Mouse (Mus musculus) heart, postnatal 0 days (tissue): ENCODE data around the gene Adcy7. TPM values are rescaled to one million over a fixed set of nuclear protein-coding genes. Genes with fewer than 3 reads are reported as not detected.

Source experiments
- ATAC-seq: fragments of 200-750 bp; cut with Nextera tagmentation; 2 replicates; pipeline ENCODE4 v1.8.0; 2017; ENCODE audit warnings: low read depth, moderate number of reproducible peaks, moderate library complexity; ENCODE audit not compliant: insufficient read depth
- DNase-seq: peaks from one replicate; pipeline ENCODE4 v3.0.0-alpha.2; 2016; ENCODE audit warnings: low spot score
- H3K27ac ChIP-seq: fragments of 300-500 bp; sonication (generic); 2 replicates; pipeline ENCODE4 v1.5.1; 2014; ENCODE audit warnings: low read depth, mild to moderate bottlenecking
- H3K27me3 ChIP-seq: fragments of 300-500 bp; sonication (generic); 2 replicates; pipeline ENCODE4 v1.6.1; 2014; ENCODE audit warnings: low read length, mixed read lengths; ENCODE audit not compliant: control insufficient read depth, insufficient read depth
- H3K36me3 ChIP-seq: fragments of 300-500 bp; sonication (generic); replicated peaks from 2 replicates; pipeline ENCODE4 v1.6.1; 2014; ENCODE audit warnings: low read length, mixed read lengths; ENCODE audit not compliant: control insufficient read depth, insufficient read depth
- H3K4me1 ChIP-seq: fragments of 300-500 bp; sonication (generic); 2 replicates; pipeline ENCODE4 v1.6.1; 2014; ENCODE audit warnings: antibody characterized with exemption; ENCODE audit not compliant: control insufficient read depth, insufficient read depth
- H3K4me2 ChIP-seq: fragments of 300-500 bp; sonication (generic); 2 replicates; pipeline ENCODE4 v1.6.1; 2014; ENCODE audit warnings: low read depth, mild to moderate bottlenecking, low read length, moderate library complexity
- H3K4me3 ChIP-seq: fragments of 300-500 bp; sonication (generic); 2 replicates; pipeline ENCODE4 v1.5.1; 2014; ENCODE audit warnings: low read depth, low read length
- H3K9ac ChIP-seq: fragments of 300-500 bp; sonication (generic); replicated peaks from 2 replicates; pipeline ENCODE4 v1.6.1; 2014; ENCODE audit warnings: low read depth, low read length, mixed read lengths
- H3K9me3 ChIP-seq: fragments of 300-500 bp; sonication (generic); replicated peaks from 2 replicates; pipeline ENCODE4 v1.6.1; 2016; ENCODE audit warnings: low read length; ENCODE audit not compliant: control insufficient read depth
- CTCF ChIP-seq: IDR thresholded peaks from 2 replicates; pipeline ENCODE4 v1.5.1; 2016; ENCODE audit warnings: antibody characterized with exemption, control low read depth, low read depth
- EP300 ChIP-seq: IDR thresholded peaks from 2 replicates; pipeline ENCODE4 v1.6.1; 2016; ENCODE audit warnings: antibody characterized with exemption, low read depth
- WGBS: fragments of 180-500 bp; shearing (Covaris S2); extraction: QIAGEN DNeasy Blood & Tissue Kit; methylation state at CpG from one replicate; pipeline ENCODE4 v1.1.7; 2014; 5-methylcytosine and 5-hydroxymethylcytosine counted together
- polyA plus RNA-seq: library from polyadenylated mRNA; unstranded; fragments of >200 nt; fragmentation: Nextera tagmentation; extraction: Ambion mirVana; gene quantifications from 2 replicates; pipeline ENCODE4 v1.2.1, GENCODE M21; 2015
- total RNA-seq: library from RNA; depleted of rRNA; stranded (reverse); fragments of >200 nt; gene quantifications from 2 replicates; pipeline ENCODE4 v1.2.3, GENCODE M21; 2014; ENCODE audit warnings: low replicate concordance

Gene Adcy7
- total and polyA plus RNA-seq, 2 experiments from 2014 or later = 1.9 to 7.3 TPM

DNA sequence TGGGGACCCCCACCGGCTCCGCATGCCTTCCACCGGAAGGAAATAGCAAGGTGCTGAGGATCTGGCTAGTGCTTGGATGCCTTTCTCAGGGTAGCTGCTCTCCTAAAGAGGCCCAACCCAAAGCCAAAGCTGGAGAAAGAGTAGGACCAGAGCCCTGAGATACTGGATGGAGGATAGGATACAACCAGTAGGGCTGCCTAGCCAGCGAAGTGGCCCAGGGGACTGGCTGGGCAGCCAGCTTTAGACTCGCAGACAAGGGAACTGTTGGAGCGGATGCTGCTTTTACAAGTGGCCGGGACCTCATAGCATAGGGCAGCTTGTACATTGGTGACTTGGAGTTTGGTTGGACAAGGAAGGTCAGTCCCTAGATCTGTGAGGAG lies 838 bp downstream of the Adcy7 start:
- 82% methylated on average over 7 of the region's 7 CpGs for WGBS
- H3K9ac ChIP-seq = no peak overlapping the region
- H3K4me3 ChIP-seq = no peak overlapping the region; the same call in 1 of the 2 replicates
- no peak for ATAC-seq
- no peak overlapping the region for H3K27ac ChIP-seq
- H3K4me1 ChIP-seq = peaks cover 11% of the 10 kb centered on the region
- TF ChIP-seq CTCF (no peak), EP300 (no peak)
- no peaks in the 10 kb centered on the region for H3K9me3 ChIP-seq
- H3K36me3 ChIP-seq = no peaks in the 10 kb centered on the region
- H3K4me2 ChIP-seq = peak overlapping the region; percentile 81
- H3K27me3 ChIP-seq = peaks cover 10% of the 10 kb centered on the region; the same call in 1 of the 2 replicates
- no peak for DNase-seq

DNA sequence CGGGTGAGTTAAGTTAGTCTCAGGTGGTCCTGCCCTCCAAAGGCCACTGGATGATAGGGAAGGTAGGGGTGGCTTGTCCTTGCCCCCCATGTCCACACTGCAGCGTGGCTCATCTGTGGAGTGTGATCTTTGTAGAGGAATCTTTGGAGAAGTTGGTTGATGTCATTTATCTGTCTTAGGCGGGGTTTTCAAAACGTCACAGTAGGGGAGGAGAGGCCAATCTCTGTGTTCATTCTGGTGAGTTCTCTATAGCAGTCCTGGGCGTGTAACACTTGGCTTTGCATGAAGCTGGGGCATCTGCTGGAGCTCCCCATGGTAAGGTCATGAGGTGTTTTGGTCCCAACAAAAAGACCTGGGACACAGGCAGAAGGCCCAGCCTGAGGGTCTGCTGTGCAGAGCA lies 1.9 kb downstream of the Adcy7 start:
- DNase-seq (no peak), ATAC-seq (no peak)
- Histone ChIP-seq H3K9ac (no peak overlapping the region), H3K4me3 (no peak overlapping the region), H3K4me2 (no peak overlapping the region), H3K27ac (no peak overlapping the region), H3K27me3 (peaks cover 10% of the 10 kb centered on the region; the same call in 1 of the 2 replicates), H3K4me1 (peaks cover 11% of the 10 kb centered on the region), H3K9me3 (no peaks in the 10 kb centered on the region), H3K36me3 (no peaks in the 10 kb centered on the region)
- WGBS = 84% methylated on average over 5 of the region's 5 CpGs
- TF ChIP-seq EP300 (no peak), CTCF (no peak)

DNA sequence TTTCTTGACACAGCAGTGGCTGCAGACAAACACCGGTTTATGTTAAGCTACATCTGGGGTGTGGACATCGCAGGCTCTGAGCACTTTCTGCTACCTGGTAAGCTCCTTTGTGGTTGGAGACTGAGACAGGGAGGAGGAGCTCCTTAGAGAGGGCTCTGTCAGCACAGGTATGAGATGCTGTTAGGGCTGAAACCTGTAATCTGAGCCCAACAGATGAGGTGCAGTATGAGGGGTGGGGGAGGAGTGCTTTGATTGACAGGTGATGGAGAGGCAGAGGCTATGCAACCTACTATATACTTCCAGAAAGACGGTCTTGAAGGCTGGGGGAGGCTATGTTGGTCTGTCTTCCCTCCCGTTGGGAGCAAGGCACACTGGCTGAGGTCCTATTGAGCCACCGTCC lies 7.0 kb downstream of the Adcy7 start:
- 38% methylated on average over 5 of the region's 5 CpGs for WGBS
- Histone ChIP-seq H3K27ac (no peak overlapping the region), H3K4me1 (0 out of 2 replicates have a peak, but pooled peaks cover 7% of the 10 kb centered on the region), H3K9me3 (no peaks in the 10 kb centered on the region), H3K4me2 (no peak overlapping the region), H3K36me3 (no peaks in the 10 kb centered on the region), H3K4me3 (no peak overlapping the region), H3K27me3 (0 out of 2 replicates have a peak, but pooled peaks cover 3% of the 10 kb centered on the region), H3K9ac (no peak overlapping the region)
- DNase-seq (no peak), ATAC-seq (no peak)
- TF ChIP-seq CTCF (no peak), EP300 (no peak)

DNA sequence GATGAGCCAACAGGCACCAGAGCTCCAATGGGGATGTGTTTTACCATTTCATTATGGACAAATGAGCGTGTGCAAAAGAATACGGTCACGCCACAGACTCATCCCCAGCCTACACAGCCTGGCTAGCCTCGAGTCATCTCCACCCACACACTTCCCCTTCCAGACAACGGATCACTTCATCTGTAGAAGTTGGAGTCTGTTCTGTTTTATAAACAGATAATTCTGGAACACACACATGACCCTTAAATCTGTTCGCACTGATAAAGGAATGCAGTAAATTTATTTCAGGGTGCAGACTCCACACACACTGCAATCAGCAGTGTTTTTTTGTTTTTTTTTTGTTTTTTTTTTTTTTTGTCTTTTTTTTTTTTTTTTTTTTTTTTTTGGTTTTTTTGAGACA lies 7.5 kb downstream of the Adcy7 start:
- 51% methylated on average over 6 of the region's 6 CpGs for WGBS
- H3K27ac ChIP-seq = no peak overlapping the region
- no peaks in the 10 kb centered on the region for H3K9me3 ChIP-seq
- no peak overlapping the region for H3K4me3 ChIP-seq
- no peaks in the 10 kb centered on the region for H3K36me3 ChIP-seq
- no peak overlapping the region for H3K9ac ChIP-seq
- H3K4me1 ChIP-seq = 0 out of 2 replicates have a peak, but pooled peaks cover 7% of the 10 kb centered on the region
- H3K4me2 ChIP-seq = no peak overlapping the region
- TF ChIP-seq CTCF (no peak), EP300 (no peak)
- DNase-seq = no peak
- no peak for ATAC-seq
- H3K27me3 ChIP-seq = 0 out of 2 replicates have a peak, but pooled peaks cover 3% of the 10 kb centered on the region

DNA sequence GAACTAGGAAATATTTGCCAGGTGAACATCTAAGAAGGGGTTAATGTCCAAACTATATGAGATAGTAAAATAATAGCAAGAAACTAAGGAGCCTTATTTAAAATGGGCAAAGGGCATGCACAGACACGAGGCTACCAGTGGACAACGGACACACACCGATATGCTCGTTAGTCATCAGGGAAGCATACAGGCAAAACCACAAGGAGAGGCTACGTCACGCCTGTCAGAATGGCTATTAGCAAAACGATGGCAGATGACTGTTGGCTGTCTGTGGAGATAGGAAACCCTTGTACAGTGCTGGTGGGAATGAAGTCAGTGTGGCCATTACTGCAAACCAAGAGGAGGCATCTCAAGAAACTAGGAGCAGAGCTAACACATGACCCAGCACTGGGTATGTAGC lies 8.7 kb downstream of the Adcy7 start:
- WGBS = 82% methylated on average over 7 of the region's 7 CpGs
- no peak for TF ChIP-seq EP300
- TF ChIP-seq CTCF = no peak
- no peak overlapping the region for H3K9ac ChIP-seq
- H3K27me3 ChIP-seq = 0 out of 2 replicates have a peak, but pooled peaks cover 3% of the 10 kb centered on the region
- no peaks in the 10 kb centered on the region for H3K9me3 ChIP-seq
- no peak overlapping the region for H3K27ac ChIP-seq
- no peaks in the 10 kb centered on the region for H3K36me3 ChIP-seq
- H3K4me2 ChIP-seq = no peak overlapping the region
- DNase-seq (no peak), ATAC-seq (no peak)
- H3K4me3 ChIP-seq = no peak overlapping the region
- H3K4me1 ChIP-seq = peaks cover 11% of the 10 kb centered on the region

DNA sequence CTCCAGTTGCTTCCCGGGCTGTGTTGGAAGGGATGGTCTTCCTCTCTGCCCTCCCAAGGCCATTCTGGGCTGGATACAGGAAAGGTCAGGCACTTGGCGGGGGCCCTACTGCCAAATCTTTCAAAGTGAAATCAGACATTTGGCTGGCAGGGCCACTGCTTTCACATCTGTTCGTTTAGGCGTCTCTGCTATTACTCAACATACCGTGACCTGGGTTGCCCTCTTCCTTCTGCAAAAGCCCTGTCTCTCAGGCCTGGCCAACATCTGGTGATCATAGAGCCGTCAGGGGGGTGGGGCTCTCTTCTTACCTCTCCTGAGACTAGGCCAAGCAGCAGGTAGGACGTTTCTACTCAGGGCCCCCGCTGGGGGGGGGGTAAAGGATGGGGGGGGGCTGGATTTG lies 10.5 kb downstream of the Adcy7 start:
- no peaks in the 10 kb centered on the region for H3K36me3 ChIP-seq
- TF ChIP-seq CTCF (no peak), EP300 (no peak)
- H3K27ac ChIP-seq = no peak overlapping the region
- no peaks in the 10 kb centered on the region for H3K27me3 ChIP-seq
- ATAC-seq (peak; percentile 58; the same call in 1 of the 2 replicates), DNase-seq (peak; percentile 72)
- no peak overlapping the region for H3K4me2 ChIP-seq
- H3K9ac ChIP-seq = no peak overlapping the region
- H3K4me1 ChIP-seq = peaks cover 18% of the 10 kb centered on the region
- 39% methylated on average over 8 of the region's 8 CpGs for WGBS
- no peak overlapping the region for H3K4me3 ChIP-seq
- H3K9me3 ChIP-seq = no peaks in the 10 kb centered on the region
